Mouse (Mus musculus) lung, postnatal 0 days (tissue): ENCODE results near the gene Plekhm2.
A peak's percentile ranks its signal among the peaks of the same experiment; 100 is the strongest.

Experiments used
- CTCF ChIP-seq: IDR thresholded peaks from 2 replicates; pipeline ENCODE4 v1.5.1; 2016; ENCODE audit warnings: antibody characterized with exemption, mild to moderate bottlenecking
- EP300 ChIP-seq: IDR thresholded peaks from 2 replicates; pipeline ENCODE4 v1.6.1; 2016; ENCODE audit warnings: antibody characterized with exemption, mild to moderate bottlenecking, control low read depth

DNA sequence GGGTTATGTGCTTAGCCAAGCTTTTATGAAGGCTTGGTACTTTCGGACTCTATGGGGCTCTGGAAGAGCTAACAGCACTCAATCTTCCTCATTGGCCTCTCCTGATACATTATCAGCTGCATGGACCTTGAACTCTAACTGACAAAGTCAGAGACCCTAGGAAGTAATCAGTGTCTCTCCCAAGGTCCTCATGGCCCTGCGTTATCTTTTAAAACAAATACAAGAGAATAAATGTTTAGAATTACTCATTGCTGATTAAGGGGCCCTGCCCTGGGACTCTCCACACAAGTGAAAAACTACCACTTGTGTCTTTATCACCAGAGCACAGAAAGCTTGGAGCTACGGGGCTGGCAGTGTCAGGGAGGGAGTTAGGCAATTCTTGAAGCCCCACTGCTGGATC lies 85.9 kb downstream of the Plekhm2 start:
- TF ChIP-seq CTCF (no peak), EP300 (peak; percentile 54; the same call in 1 of the 2 replicates)
